Mouse (Mus musculus) intestine, postnatal 0 days (tissue): ENCODE measurements around the gene Csnk2b. TPM values are rescaled to one million over a fixed set of nuclear protein-coding genes. Genes with fewer than 3 reads are reported as not detected.

ENCODE experiments used
- ATAC-seq: fragments of 200-750 bp; cut with Nextera tagmentation; 2 replicates; pipeline ENCODE4 v1.8.0; 2017; ENCODE audit warnings: mild to moderate bottlenecking, moderate TSS enrichment, moderate library complexity
- H3K27ac ChIP-seq: fragments of 300-500 bp; sonication (generic); 2 replicates; pipeline ENCODE4 v1.5.1; 2014; ENCODE audit warnings: mild to moderate bottlenecking, low read depth, low read length, moderate library complexity
- H3K27me3 ChIP-seq: fragments of 300-500 bp; sonication (generic); replicated peaks from 2 replicates; pipeline ENCODE4 v1.6.1; 2014; ENCODE audit warnings: low read length, mixed read lengths; ENCODE audit not compliant: control insufficient read depth, insufficient read depth
- H3K36me3 ChIP-seq: fragments of 300-500 bp; sonication (generic); 2 replicates; pipeline ENCODE4 v1.6.1; 2014; ENCODE audit warnings: mild to moderate bottlenecking, moderate library complexity; ENCODE audit not compliant: control insufficient read depth, insufficient read depth
- H3K4me1 ChIP-seq: fragments of 300-500 bp; sonication (generic); replicated peaks from 2 replicates; pipeline ENCODE4 v1.6.1; 2014; ENCODE audit warnings: antibody characterized with exemption, low read length, mixed read lengths; ENCODE audit not compliant: control insufficient read depth, insufficient read depth
- H3K4me2 ChIP-seq: fragments of 300-500 bp; sonication (generic); replicated peaks from 2 replicates; pipeline ENCODE4 v1.6.1; 2014; ENCODE audit warnings: low read depth, mild to moderate bottlenecking, moderate library complexity
- H3K4me3 ChIP-seq: fragments of 300-500 bp; sonication (generic); 2 replicates; pipeline ENCODE4 v1.5.1; 2014; ENCODE audit warnings: low read depth, low read length
- H3K9ac ChIP-seq: fragments of 300-500 bp; sonication (generic); 2 replicates; pipeline ENCODE4 v1.6.1; 2014; ENCODE audit warnings: mild to moderate bottlenecking, low read depth, low read length
- H3K9me3 ChIP-seq: fragments of 300-500 bp; sonication (generic); 2 replicates; pipeline ENCODE4 v1.6.1; 2016; ENCODE audit warnings: mixed run types; ENCODE audit not compliant: control insufficient read depth
- CTCF ChIP-seq: sonication (generic); IDR thresholded peaks from 2 replicates; pipeline ENCODE4 v1.5.1; 2016; ENCODE audit warnings: low read depth, mild to moderate bottlenecking, control low read depth, antibody characterized with exemption, moderate library complexity
- WGBS: fragments of 180-500 bp; shearing (Covaris S2); extraction: QIAGEN DNeasy Blood & Tissue Kit; methylation state at CpG from one replicate; pipeline ENCODE4 v1.1.7; 2014; 5-methylcytosine and 5-hydroxymethylcytosine counted together
- polyA plus RNA-seq: library from polyadenylated mRNA; unstranded; fragments of >200 nt; fragmentation: Nextera tagmentation; extraction: Ambion mirVana; gene quantifications from 2 replicates; pipeline ENCODE4 v1.2.1, GENCODE M21; 2015

Gene Csnk2b
- polyA plus RNA-seq, 1 experiment from 2014 or later: 262 TPM

- Histone ChIP-seq H3K27me3 (no peaks in the 10 kb centered on the region), H3K27ac (peak overlapping the region; percentile 43), H3K4me2 (peak overlapping the region; percentile 92), H3K4me3 (peak overlapping the region; percentile 86), H3K36me3 (peaks cover 34% of the 10 kb centered on the region), H3K9me3 (no peaks in the 10 kb centered on the region), H3K9ac (peak overlapping the region; percentile 84), H3K4me1 (peaks cover 6% of the 10 kb centered on the region; the same call in 1 of the 2 replicates)
- TF ChIP-seq CTCF: no peak
- under 1% methylated on average over 33 of the region's 33 CpGs for WGBS
- ATAC-seq: 0 out of 2 replicates have a peak, but pooled peaks have one; percentile 2
Measured at GRCm38 (mm10) chr17:35120745-35121142, 1.1 kb downstream of the Csnk2b start.

GRCm38 (mm10) chr17:35115046-35116019 lies 6.5 kb downstream of the Csnk2b start, which contains the start of gene Ly6g5b:
Gene Ly6g5b (minus strand): TSS chr17:35115428.
- Histone ChIP-seq H3K9me3 (no peaks in the 10 kb centered on the region), H3K27ac (no peak within 1 kb of the TSS), H3K4me3 (no peak within 1 kb of the TSS), H3K27me3 (no peaks in the 10 kb centered on the region), H3K4me2 (no peak within 1 kb of the TSS), H3K9ac (no peak within 1 kb of the TSS), H3K36me3 (peaks cover 38% of the 10 kb centered on the region), H3K4me1 (no peaks in the 10 kb centered on the region)
- 85% methylated on average over 8 of the region's 8 CpGs for WGBS
- ATAC-seq: no peak
- peak; percentile 73 for TF ChIP-seq CTCF

DNA sequence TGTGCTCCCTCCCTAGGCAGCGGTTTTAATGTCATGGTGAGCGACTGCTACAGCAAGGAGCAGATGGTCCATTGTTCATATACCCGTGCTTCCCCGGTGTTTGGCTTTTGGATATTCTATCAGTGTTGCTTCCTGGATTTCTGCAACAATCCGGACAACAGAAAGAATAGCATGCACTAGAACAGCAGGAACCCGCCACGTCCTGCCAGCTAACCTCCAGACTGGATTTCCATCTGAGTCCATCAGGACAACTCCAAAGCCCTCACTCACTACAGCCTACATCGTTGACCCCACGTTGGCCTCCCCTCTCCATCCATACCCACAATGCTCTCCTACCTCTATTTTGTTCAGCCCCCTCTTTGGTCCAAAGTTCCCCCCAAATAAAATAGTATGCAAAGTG lies 10.1 kb downstream of the Csnk2b start:
- H3K27ac ChIP-seq: no peak overlapping the region
- no peak for TF ChIP-seq CTCF
- 71% methylated on average over 9 of the region's 9 CpGs for WGBS
- H3K4me3 ChIP-seq: no peak overlapping the region
- H3K9ac ChIP-seq: no peak overlapping the region
- no peak for ATAC-seq
- H3K4me1 ChIP-seq: no peaks in the 10 kb centered on the region
- no peaks in the 10 kb centered on the region for H3K27me3 ChIP-seq
- no peak overlapping the region for H3K4me2 ChIP-seq
- H3K36me3 ChIP-seq: peaks cover 24% of the 10 kb centered on the region
- no peaks in the 10 kb centered on the region for H3K9me3 ChIP-seq

GRCm38 (mm10) chr17:35108097-35108496 lies 13.8 kb downstream of the Csnk2b start, which contains the start of gene Ly6g5c:
Gene Ly6g5c (plus strand): TSS chr17:35108279.
- Histone ChIP-seq H3K27me3 (no peaks in the 10 kb centered on the region), H3K9me3 (no peaks in the 10 kb centered on the region), H3K4me2 (no peak within 1 kb of the TSS), H3K27ac (no peak within 1 kb of the TSS), H3K4me3 (no peak within 1 kb of the TSS), H3K36me3 (0 out of 2 replicates have a peak, but pooled peaks cover 2% of the 10 kb centered on the region), H3K4me1 (no peaks in the 10 kb centered on the region), H3K9ac (no peak within 1 kb of the TSS)
- 82% methylated on average over 6 of the region's 6 CpGs for WGBS
- TF ChIP-seq CTCF: no peak
- ATAC-seq: no peak

- 58% methylated on average over 3 of the region's 3 CpGs for WGBS
- Histone ChIP-seq H3K9me3 (no peaks in the 10 kb centered on the region), H3K4me2 (no peak overlapping the region), H3K36me3 (peaks cover 18% of the 10 kb centered on the region), H3K9ac (no peak overlapping the region; the same call in 1 of the 2 replicates), H3K27me3 (no peaks in the 10 kb centered on the region), H3K27ac (no peak overlapping the region), H3K4me1 (no peaks in the 10 kb centered on the region), H3K4me3 (no peak overlapping the region)
- peak; percentile 40; the same call in 1 of the 2 replicates for TF ChIP-seq CTCF
- ATAC-seq: no peak
Measured at GRCm38 (mm10) chr17:35106522-35106921, 15.3 kb downstream of the Csnk2b start.

DNA sequence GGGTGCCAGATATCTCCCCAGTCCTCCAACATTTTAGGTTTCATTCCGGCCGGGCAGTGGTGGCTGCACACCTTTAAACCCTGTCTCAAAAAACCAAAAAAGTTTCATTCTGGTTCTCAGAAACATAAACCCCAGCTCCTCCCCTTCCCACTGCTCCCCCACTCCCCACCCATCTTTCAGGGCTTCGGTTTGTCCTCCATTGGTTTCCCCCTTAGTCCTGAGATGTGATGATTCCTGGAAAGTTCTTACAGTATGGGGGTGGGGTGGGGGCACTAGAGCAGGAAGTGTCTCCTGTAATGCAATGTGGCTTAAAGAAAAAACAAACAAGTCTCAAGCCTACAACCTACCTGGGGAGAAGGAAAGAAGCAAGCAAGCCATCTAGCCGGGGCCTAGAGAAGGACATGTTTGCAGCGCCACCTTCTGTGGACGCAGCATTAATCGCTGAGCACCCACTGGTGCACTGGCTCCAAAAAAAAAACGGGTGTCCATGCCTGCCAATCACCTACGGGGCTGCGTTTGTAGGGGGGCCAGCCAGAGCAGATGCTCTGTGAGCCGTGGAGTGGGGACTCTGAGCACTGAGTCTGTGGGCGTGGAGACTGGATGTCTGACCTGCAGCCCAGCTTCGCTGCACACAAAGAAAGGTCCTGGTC lies 16.0 kb downstream of the Csnk2b start:
- Histone ChIP-seq H3K4me1 (no peaks in the 10 kb centered on the region), H3K9me3 (no peaks in the 10 kb centered on the region), H3K4me3 (no peak overlapping the region), H3K4me2 (0 out of 2 replicates have a peak overlapping the region, but pooled peaks have one; percentile 21), H3K27me3 (no peaks in the 10 kb centered on the region), H3K36me3 (peaks cover 25% of the 10 kb centered on the region), H3K27ac (no peak overlapping the region), H3K9ac (no peak overlapping the region; the same call in 1 of the 2 replicates)
- 28% methylated on average over 13 of the region's 13 CpGs for whole genome bisulfite sequencing
- peak; percentile 81 for TF ChIP-seq CTCF
- no peak for ATAC-seq
